Mouse (Mus musculus): ENCODE measurements around the gene Smyd1. TPM values are rescaled to one million over a fixed set of nuclear protein-coding genes. Genes with fewer than 3 reads are reported as not detected.

Gene Smyd1
- polyA plus RNA-seq, 1 experiment from 2014 or later = 0.66 TPM

- ATAC-seq (ENCODE audit: insufficient read depth) = no peak
- WGBS (ENCODE audit: insufficient replicate concordance) = 75% methylated on average over 8 of the region's 8 CpGs
- H3K9ac ChIP-seq = no peak overlapping the region
Measured at GRCm38 (mm10) chr6:71204166-71204565, 117.9 kb downstream of the Smyd1 start.

GRCm38 (mm10) chr6:71203674-71204073 is 118.4 kb downstream of the Smyd1 start:
- Histone ChIP-seq H3K27ac (replicated peaks) (no peak overlapping the region), H3K4me3 (replicated peaks) (no peak overlapping the region), H3K27me3 (no peaks in the 10 kb centered on the region), H3K9ac (no peak overlapping the region), H3K4me1 (replicated peaks) (peaks cover 5% of the 10 kb centered on the region; the same call in 1 of the 2 replicates), H3K4me2 (no peak overlapping the region), H3K9me3 (replicated peaks) (no peaks in the 10 kb centered on the region), H3K36me3 (replicated peaks) (no peaks in the 10 kb centered on the region)
- no peak for ATAC-seq (ENCODE audit: insufficient read depth)
- WGBS (ENCODE audit: insufficient replicate concordance) = 62% methylated on average over 5 of the region's 5 CpGs

More at GRCm38 (mm10) chr6:71204166-71204565, 117.9 kb downstream of the Smyd1 start:
- no peak overlapping the region for H3K27ac ChIP-seq (replicated peaks)
- no peak overlapping the region for H3K4me3 ChIP-seq (replicated peaks)
- 0 out of 2 replicates have a peak, but pooled peaks cover 3% of the 10 kb centered on the region for H3K4me1 ChIP-seq (replicated peaks)
- H3K36me3 ChIP-seq (replicated peaks) = no peaks in the 10 kb centered on the region
- H3K27me3 ChIP-seq = no peaks in the 10 kb centered on the region
- no peaks in the 10 kb centered on the region for H3K9me3 ChIP-seq (replicated peaks)
- no peak overlapping the region for H3K4me2 ChIP-seq

GRCm38 (mm10) chr6:71201925-71202324 is 120.1 kb downstream of the Smyd1 start:
- no peak overlapping the region for H3K27ac ChIP-seq (replicated peaks)
- peaks cover 14% of the 10 kb centered on the region for H3K4me1 ChIP-seq (replicated peaks)
- peak overlapping the region; percentile 42 for H3K4me2 ChIP-seq
- no peak for ATAC-seq (ENCODE audit: insufficient read depth)
- H3K36me3 ChIP-seq (replicated peaks) = no peaks in the 10 kb centered on the region
- H3K9me3 ChIP-seq (replicated peaks) = no peaks in the 10 kb centered on the region
- WGBS (ENCODE audit: insufficient replicate concordance) = 62% methylated on average over 5 of the region's 5 CpGs
- 0 out of 2 replicates have a peak overlapping the region, but pooled peaks have one; percentile 35 for H3K4me3 ChIP-seq (replicated peaks)
- H3K9ac ChIP-seq = no peak overlapping the region
- H3K27me3 ChIP-seq = no peaks in the 10 kb centered on the region

GRCm38 (mm10) chr6:71199612-71200011 is 122.4 kb downstream of the Smyd1 start, which contains the start of gene Fabp1:
TSS of gene Fabp1 (plus strand) at chr6:71199827.
- H3K27me3 ChIP-seq = no peaks in the 10 kb centered on the region
- H3K9me3 ChIP-seq (replicated peaks) = no peaks in the 10 kb centered on the region
- WGBS (ENCODE audit: insufficient replicate concordance) = 47% methylated on average over 4 of the region's 4 CpGs
- H3K9ac ChIP-seq = no peak within 1 kb of the TSS
- peak within 1 kb of the TSS; percentile 56 for H3K27ac ChIP-seq (replicated peaks)
- H3K4me1 ChIP-seq (replicated peaks) = peaks cover 22% of the 10 kb centered on the region
- H3K4me3 ChIP-seq (replicated peaks) = peak within 1 kb of the TSS; percentile 35
- H3K4me2 ChIP-seq = peak within 1 kb of the TSS; percentile 42
- peak; percentile 53 for ATAC-seq (ENCODE audit: insufficient read depth)
- no peaks in the 10 kb centered on the region for H3K36me3 ChIP-seq (replicated peaks)

GRCm38 (mm10) chr6:71197636-71198535 is 124.1 kb downstream of the Smyd1 start:
- no peak overlapping the region for H3K4me3 ChIP-seq (replicated peaks)
- no peaks in the 10 kb centered on the region for H3K9me3 ChIP-seq (replicated peaks)
- H3K4me2 ChIP-seq = no peak overlapping the region
- 53% methylated on average over 13 of the region's 13 CpGs for WGBS (ENCODE audit: insufficient replicate concordance)
- H3K36me3 ChIP-seq (replicated peaks) = no peaks in the 10 kb centered on the region
- no peak for ATAC-seq (ENCODE audit: insufficient read depth)
- H3K4me1 ChIP-seq (replicated peaks) = peaks cover 26% of the 10 kb centered on the region
- H3K27me3 ChIP-seq = no peaks in the 10 kb centered on the region
- H3K27ac ChIP-seq (replicated peaks) = no peak overlapping the region
- H3K9ac ChIP-seq = no peak overlapping the region

DNA sequence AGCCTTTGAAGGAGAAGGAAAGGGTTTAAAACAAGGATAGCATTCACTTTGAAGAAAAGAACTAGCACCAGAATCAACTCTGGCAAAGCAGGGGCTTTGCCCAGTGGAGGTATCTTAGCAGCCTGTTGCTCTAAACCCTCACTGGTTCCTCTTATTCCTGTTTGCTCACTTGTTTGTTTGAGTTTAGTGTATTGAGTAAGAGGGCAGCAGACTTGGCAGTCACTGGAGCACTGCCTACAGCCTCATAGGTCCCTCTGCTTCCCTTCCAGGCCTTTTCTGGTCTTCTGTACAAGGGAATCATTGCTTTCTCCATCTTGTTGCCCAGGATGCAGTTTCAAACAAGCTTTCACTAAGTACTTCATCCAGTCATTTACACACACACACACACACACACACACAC is 125.9 kb downstream of the Smyd1 start:
- H3K4me1 ChIP-seq (replicated peaks) = peaks cover 24% of the 10 kb centered on the region
- H3K9ac ChIP-seq = no peak overlapping the region
- H3K4me3 ChIP-seq (replicated peaks) = no peak overlapping the region
- no peak overlapping the region for H3K27ac ChIP-seq (replicated peaks)
- no peaks in the 10 kb centered on the region for H3K27me3 ChIP-seq
- H3K9me3 ChIP-seq (replicated peaks) = no peaks in the 10 kb centered on the region
- peak; percentile 27; the same call in 1 of the 2 replicates for ATAC-seq (ENCODE audit: insufficient read depth)
- H3K4me2 ChIP-seq = no peak overlapping the region
- no peaks in the 10 kb centered on the region for H3K36me3 ChIP-seq (replicated peaks)

DNA sequence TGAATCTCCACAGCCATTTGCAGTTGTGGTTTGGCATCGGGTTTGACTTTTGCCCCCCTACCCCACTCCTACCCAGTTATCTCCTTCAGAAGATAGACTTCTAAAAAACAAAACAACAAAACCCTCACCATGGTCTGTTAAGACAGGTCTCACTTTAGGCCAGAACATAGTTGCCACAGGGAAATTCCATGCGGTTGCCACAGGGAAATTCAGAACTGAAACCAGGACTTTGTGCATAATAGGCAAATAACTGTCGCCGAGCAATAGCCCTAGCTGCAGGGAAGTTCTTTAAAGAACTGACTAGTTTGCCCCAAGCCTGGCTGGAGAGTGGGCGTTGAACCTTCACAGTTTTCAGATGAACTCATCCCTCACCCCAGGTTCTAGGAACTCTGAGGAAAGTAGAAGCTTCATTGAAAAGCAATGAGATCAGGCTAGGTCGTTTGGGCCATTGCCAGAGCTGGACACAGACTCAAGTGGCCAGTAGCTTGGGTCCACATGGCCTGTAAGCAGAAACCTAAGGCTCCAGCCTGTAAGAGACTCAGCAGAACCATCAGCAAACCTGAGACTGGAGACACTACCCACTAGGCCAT is 128.8 kb downstream of the Smyd1 start:
- H3K27me3 ChIP-seq = no peaks in the 10 kb centered on the region
- H3K27ac ChIP-seq (replicated peaks) = no peak overlapping the region
- no peak overlapping the region for H3K9ac ChIP-seq
- 56% methylated on average over 6 of the region's 6 CpGs for WGBS (ENCODE audit: insufficient replicate concordance)
- no peak overlapping the region for H3K4me3 ChIP-seq (replicated peaks)
- H3K4me1 ChIP-seq (replicated peaks) = peaks cover 17% of the 10 kb centered on the region
- H3K9me3 ChIP-seq (replicated peaks) = no peaks in the 10 kb centered on the region
- H3K36me3 ChIP-seq (replicated peaks) = no peaks in the 10 kb centered on the region
- no peak for ATAC-seq (ENCODE audit: insufficient read depth)
- no peak overlapping the region for H3K4me2 ChIP-seq

- no peak overlapping the region for H3K9ac ChIP-seq
- H3K4me2 ChIP-seq = no peak overlapping the region
- H3K27me3 ChIP-seq = no peaks in the 10 kb centered on the region
- no peaks in the 10 kb centered on the region for H3K36me3 ChIP-seq (replicated peaks)
- no peaks in the 10 kb centered on the region for H3K9me3 ChIP-seq (replicated peaks)
- no peak overlapping the region for H3K27ac ChIP-seq (replicated peaks)
- H3K4me1 ChIP-seq (replicated peaks) = 0 out of 2 replicates have a peak, but pooled peaks cover 9% of the 10 kb centered on the region
- ATAC-seq (ENCODE audit: insufficient read depth) = no peak
- no peak overlapping the region for H3K4me3 ChIP-seq (replicated peaks)
- 81% methylated on average over 2 of the region's 2 CpGs for WGBS (ENCODE audit: insufficient replicate concordance)
Measured at GRCm38 (mm10) chr6:71190501-71190900, 131.5 kb downstream of the Smyd1 start.

DNA sequence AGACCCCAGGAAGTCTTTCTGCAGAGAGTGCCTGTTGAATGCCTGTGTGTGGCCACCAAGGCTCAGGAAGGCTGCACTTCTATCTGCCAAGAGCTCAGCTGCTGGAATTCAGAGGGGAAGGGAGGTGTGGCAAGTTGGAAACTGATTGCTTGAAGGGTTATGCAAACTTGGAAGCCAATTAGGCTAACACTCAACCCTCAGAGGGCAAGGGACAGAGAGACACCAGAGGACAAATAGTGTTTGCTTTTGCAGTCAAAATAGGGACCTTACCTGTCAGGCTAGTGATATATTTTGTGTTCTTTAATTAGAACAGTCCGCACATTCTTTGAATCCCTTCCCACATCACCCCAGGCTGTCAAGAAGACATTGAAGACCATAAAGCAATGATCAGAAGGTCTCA is 132.5 kb downstream of the Smyd1 start:
- Histone ChIP-seq H3K9ac (no peak overlapping the region), H3K9me3 (replicated peaks) (no peaks in the 10 kb centered on the region), H3K4me1 (replicated peaks) (0 out of 2 replicates have a peak, but pooled peaks cover 4% of the 10 kb centered on the region), H3K4me3 (replicated peaks) (no peak overlapping the region), H3K27me3 (no peaks in the 10 kb centered on the region), H3K4me2 (no peak overlapping the region), H3K27ac (replicated peaks) (no peak overlapping the region), H3K36me3 (replicated peaks) (no peaks in the 10 kb centered on the region)
- WGBS (ENCODE audit: insufficient replicate concordance) = 62% methylated on average over 1 of the region's 1 CpGs
- ATAC-seq (ENCODE audit: insufficient read depth) = no peak

- H3K27me3 ChIP-seq = no peaks in the 10 kb centered on the region
- H3K9ac ChIP-seq = no peak overlapping the region
- WGBS (ENCODE audit: insufficient replicate concordance) = 52% methylated on average over 7 of the region's 7 CpGs
- H3K36me3 ChIP-seq (replicated peaks) = no peaks in the 10 kb centered on the region
- no peak for ATAC-seq (ENCODE audit: insufficient read depth)
- no peak overlapping the region for H3K4me2 ChIP-seq
- no peaks in the 10 kb centered on the region for H3K9me3 ChIP-seq (replicated peaks)
- H3K4me1 ChIP-seq (replicated peaks) = no peaks in the 10 kb centered on the region
- no peak overlapping the region for H3K4me3 ChIP-seq (replicated peaks)
- no peak overlapping the region for H3K27ac ChIP-seq (replicated peaks)
Measured at GRCm38 (mm10) chr6:71184941-71185604, 137.0 kb downstream of the Smyd1 start.

DNA sequence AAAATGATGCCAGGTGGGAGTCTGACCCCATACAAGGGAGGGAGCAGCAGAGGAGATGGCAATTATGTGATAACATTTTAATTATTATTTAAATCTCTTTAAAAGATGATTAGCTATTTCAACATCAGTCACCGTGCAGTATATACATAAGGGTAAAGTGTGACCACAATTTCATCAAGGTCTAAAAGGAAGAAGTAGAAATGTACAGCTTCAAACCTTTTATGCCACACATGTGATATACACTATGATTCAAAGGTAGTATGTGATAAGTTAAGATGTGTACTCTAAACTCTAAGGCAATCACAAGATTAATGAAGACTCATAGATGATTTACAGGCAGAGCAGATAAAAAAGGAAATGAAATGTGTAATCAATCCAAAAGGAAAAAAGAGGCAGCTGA is 141.4 kb downstream of the Smyd1 start:
- Histone ChIP-seq H3K27ac (replicated peaks) (no peak overlapping the region), H3K4me3 (replicated peaks) (no peak overlapping the region), H3K4me1 (replicated peaks) (no peaks in the 10 kb centered on the region), H3K27me3 (no peaks in the 10 kb centered on the region), H3K4me2 (no peak overlapping the region), H3K36me3 (replicated peaks) (no peaks in the 10 kb centered on the region), H3K9me3 (replicated peaks) (no peaks in the 10 kb centered on the region), H3K9ac (no peak overlapping the region)
- no peak for ATAC-seq (ENCODE audit: insufficient read depth)
- WGBS (ENCODE audit: insufficient replicate concordance) = 64% methylated on average over 1 of the region's 1 CpGs
